Mouse (Mus musculus): ENCODE measurements at regions not wholly inside any gene's neighbourhood (a gene's known extent, or its start where the extent isn't known, plus 50 kb on each side); places are given as distances from the start of the nearest gene placed in this dataset.

DNA sequence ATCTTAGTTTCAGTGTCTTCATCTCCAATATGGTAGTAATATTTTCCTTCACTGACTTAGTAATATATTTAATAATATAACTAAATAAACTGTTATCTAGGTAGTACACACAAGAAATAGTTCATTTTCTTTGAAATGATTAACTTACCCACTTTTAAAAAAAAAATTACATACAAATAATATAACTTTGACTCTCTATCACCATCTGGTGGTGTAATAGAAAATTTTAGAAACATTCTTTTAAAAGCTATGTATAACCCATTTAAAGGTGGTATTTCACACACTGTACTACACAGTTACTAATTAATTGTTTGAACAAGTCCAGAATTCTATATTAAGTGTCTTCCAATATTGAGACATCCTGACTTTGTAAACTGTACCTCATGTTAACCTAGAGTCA lies 53.9 kb upstream of the Olfr266 start:
- ATAC-seq (ENCODE audit: low read depth) = no peak
- Histone ChIP-seq H3K9ac (ENCODE audit: low read depth, low read length) (no peak overlapping the region), H3K4me2 (ENCODE audit: low read depth, low read length) (no peak overlapping the region), H3K27me3 (replicated peaks; ENCODE audit: control insufficient read depth, insufficient read depth, low read length) (no peaks in the 10 kb centered on the region), H3K9me3 (ENCODE audit: control insufficient read depth, low read length) (no peaks in the 10 kb centered on the region), H3K36me3 (ENCODE audit: control insufficient read depth, insufficient read depth, low read length) (no peaks in the 10 kb centered on the region), H3K27ac (replicated peaks; ENCODE audit: low read depth, low read length) (no peak overlapping the region), H3K4me1 (ENCODE audit: control insufficient read depth, insufficient read depth, low read length) (no peaks in the 10 kb centered on the region), H3K4me3 (ENCODE audit: low read depth, low read length) (no peak overlapping the region)
- DNase-seq (ENCODE audit: low spot score) = no peak

DNA sequence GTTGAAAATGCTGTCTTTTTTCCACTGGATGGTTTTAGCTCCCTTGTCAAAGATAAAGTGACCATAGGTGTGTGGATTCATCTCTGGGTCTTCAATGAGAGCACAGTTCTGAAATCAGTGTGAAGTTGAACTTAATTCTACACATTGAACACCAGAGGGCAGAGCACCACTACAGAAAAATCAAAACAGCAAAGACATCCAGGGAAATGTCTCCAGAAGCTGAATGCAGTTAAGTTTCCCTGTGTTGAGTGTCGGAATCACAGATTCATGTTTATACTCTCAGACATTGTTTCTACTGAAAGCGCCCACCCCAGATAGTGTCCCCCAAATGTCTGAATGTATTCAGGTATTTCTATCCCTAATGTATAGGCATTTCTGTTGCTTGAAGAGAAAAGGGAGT lies 77.1 kb upstream of the Olfr266 start:
- Histone ChIP-seq H3K4me3 (ENCODE audit: low read depth, low read length) (no peak overlapping the region), H3K27me3 (replicated peaks; ENCODE audit: control insufficient read depth, insufficient read depth, low read length) (no peaks in the 10 kb centered on the region), H3K9ac (ENCODE audit: low read depth, low read length) (no peak overlapping the region), H3K36me3 (ENCODE audit: control insufficient read depth, insufficient read depth, low read length) (no peaks in the 10 kb centered on the region), H3K9me3 (ENCODE audit: control insufficient read depth, low read length) (no peaks in the 10 kb centered on the region), H3K4me2 (ENCODE audit: low read depth, low read length) (no peak overlapping the region), H3K27ac (replicated peaks; ENCODE audit: low read depth, low read length) (no peak overlapping the region), H3K4me1 (ENCODE audit: control insufficient read depth, insufficient read depth, low read length) (no peaks in the 10 kb centered on the region)
- DNase-seq (ENCODE audit: low spot score) (peak; percentile 61), ATAC-seq (ENCODE audit: low read depth) (no peak)
- WGBS = 23% methylated on average over 2 of the region's 2 CpGs

DNA sequence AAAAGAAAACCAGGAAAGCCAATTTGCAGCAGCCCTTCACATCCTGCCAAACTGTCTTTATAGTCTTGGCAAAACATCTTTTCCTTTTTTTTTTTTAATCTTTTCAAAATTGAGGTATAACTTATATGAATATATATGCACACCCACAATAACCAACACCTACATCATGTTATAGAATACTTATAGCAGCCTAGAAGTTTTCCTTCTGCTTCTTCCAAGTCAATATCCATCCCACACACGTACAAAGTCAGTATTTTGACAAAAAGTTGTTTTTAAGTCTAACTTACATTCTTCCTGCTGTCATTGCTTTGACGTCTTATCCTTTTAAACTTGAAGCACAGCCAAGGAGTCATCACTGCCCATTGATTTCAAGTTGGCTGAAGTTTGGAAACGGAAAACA lies 80.6 kb upstream of the Olfr266 start:
- 68% methylated on average over 3 of the region's 3 CpGs for WGBS
- Histone ChIP-seq H3K27me3 (replicated peaks; ENCODE audit: control insufficient read depth, insufficient read depth, low read length) (no peaks in the 10 kb centered on the region), H3K4me3 (ENCODE audit: low read depth, low read length) (no peak overlapping the region), H3K9me3 (ENCODE audit: control insufficient read depth, low read length) (no peaks in the 10 kb centered on the region), H3K4me1 (ENCODE audit: control insufficient read depth, insufficient read depth, low read length) (no peaks in the 10 kb centered on the region), H3K4me2 (ENCODE audit: low read depth, low read length) (no peak overlapping the region), H3K27ac (replicated peaks; ENCODE audit: low read depth, low read length) (no peak overlapping the region), H3K36me3 (ENCODE audit: control insufficient read depth, insufficient read depth, low read length) (no peaks in the 10 kb centered on the region), H3K9ac (ENCODE audit: low read depth, low read length) (no peak overlapping the region)
- DNase-seq (ENCODE audit: low spot score) (no peak), ATAC-seq (ENCODE audit: low read depth) (no peak)

DNA sequence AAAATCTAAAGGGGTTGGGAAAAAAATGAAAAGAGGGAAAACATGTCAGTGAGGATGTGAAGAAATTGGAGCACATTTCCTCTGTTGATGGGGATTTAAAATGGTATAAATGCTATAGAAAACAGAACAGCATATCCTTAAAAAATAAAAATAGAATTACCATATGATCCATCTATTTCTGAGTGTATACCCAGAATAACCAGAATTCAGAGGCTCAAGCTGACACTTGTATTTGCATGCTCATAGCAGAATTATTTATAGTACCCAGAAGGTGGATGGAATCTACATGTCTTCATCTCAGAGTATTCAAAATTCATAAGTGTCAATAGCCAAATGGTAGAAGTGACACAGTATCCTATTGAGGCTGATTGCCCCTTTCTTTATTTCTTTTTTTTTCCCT lies 99.9 kb upstream of the Kcna3 start:
- H3K27ac ChIP-seq (replicated peaks; ENCODE audit: low read depth, low read length) = no peak overlapping the region
- H3K36me3 ChIP-seq (ENCODE audit: control insufficient read depth, insufficient read depth, low read length) = no peaks in the 10 kb centered on the region
- H3K9me3 ChIP-seq (ENCODE audit: control insufficient read depth, low read length) = peaks cover 14% of the 10 kb centered on the region; the same call in 1 of the 2 replicates
- no peaks in the 10 kb centered on the region for H3K4me1 ChIP-seq (ENCODE audit: control insufficient read depth, insufficient read depth, low read length)
- no peak overlapping the region for H3K4me2 ChIP-seq (ENCODE audit: low read depth, low read length)
- no peak for DNase-seq (ENCODE audit: low spot score)
- H3K27me3 ChIP-seq (replicated peaks; ENCODE audit: control insufficient read depth, insufficient read depth, low read length) = no peaks in the 10 kb centered on the region
- no peak overlapping the region for H3K4me3 ChIP-seq (ENCODE audit: low read depth, low read length)
- ATAC-seq (ENCODE audit: low read depth) = no peak
- no peak overlapping the region for H3K9ac ChIP-seq (ENCODE audit: low read depth, low read length)

DNA sequence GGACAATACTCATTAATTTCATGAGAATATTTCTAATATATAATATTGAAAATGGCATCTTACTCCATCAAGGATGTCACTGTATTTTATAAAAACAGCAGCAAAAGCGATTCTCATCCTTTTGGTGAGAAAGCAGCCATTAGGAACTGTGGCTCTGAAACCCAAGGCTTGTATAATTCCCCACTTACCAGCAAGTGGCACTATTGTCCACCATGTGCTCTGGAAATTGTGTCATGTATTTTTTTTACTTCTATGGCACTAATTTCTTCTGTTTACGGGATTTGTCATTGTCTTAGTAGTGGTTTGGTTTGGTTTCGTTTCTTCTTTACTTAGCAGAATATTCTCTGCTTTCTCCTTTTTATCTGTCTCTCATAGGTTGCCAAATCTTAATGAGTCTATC lies 95.9 kb upstream of the Kcna3 start:
- Histone ChIP-seq H3K27ac (replicated peaks; ENCODE audit: low read depth, low read length) (no peak overlapping the region), H3K4me3 (ENCODE audit: low read depth, low read length) (no peak overlapping the region), H3K4me2 (ENCODE audit: low read depth, low read length) (no peak overlapping the region), H3K9ac (ENCODE audit: low read depth, low read length) (no peak overlapping the region), H3K36me3 (ENCODE audit: control insufficient read depth, insufficient read depth, low read length) (no peaks in the 10 kb centered on the region), H3K9me3 (ENCODE audit: control insufficient read depth, low read length) (0 out of 2 replicates have a peak, but pooled peaks cover 3% of the 10 kb centered on the region), H3K27me3 (replicated peaks; ENCODE audit: control insufficient read depth, insufficient read depth, low read length) (no peaks in the 10 kb centered on the region), H3K4me1 (ENCODE audit: control insufficient read depth, insufficient read depth, low read length) (no peaks in the 10 kb centered on the region)
- DNase-seq (ENCODE audit: low spot score) (peak; percentile 6), ATAC-seq (ENCODE audit: low read depth) (no peak)
- WGBS = 63% methylated on average over 3 of the region's 3 CpGs

DNA sequence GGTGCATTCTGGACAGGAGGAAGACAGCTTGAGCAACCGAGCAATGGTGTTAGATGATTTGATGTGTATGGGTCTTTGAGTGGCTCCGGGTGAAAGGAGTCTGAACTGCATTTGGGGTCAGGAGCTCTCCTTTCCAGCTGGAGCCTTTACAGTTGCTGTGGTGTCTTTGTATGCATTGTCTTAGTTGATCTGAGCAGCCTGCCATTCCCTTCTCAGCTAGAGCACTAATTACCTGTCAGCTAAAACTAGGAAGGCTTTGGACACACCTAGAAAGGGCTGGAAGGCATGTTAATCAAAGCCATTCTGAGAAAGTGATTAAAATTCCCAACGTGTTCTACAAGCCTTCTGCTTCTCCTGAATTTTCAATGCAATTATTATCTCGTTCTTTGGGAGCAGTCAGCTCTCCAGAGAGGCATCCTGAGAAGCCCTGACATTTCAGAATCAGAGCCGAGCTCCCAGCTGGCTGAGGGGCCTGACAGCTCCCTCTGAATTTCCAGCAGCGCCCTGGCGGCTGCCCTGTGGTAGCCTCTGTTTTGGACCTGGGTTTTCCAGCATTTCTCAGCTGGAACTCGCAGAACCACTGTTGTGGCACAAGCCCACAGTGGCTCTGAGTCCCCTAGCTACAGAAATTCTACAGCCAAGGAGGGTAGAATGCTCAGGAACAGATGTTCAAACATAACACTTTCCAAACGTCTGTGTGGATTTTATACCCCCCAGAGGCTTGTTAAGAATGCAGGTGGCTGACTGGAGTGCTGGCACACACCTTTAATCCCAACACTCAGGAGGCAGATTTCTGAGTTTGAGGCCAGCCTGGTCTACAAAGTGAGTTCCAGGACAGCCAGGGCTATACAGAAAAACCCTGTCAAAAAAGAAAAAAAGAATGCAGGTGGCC lies 80.2 kb upstream of the Kcna3 start:
- no peaks in the 10 kb centered on the region for H3K4me1 ChIP-seq (ENCODE audit: control insufficient read depth, insufficient read depth, low read length)
- H3K36me3 ChIP-seq (ENCODE audit: control insufficient read depth, insufficient read depth, low read length) = no peaks in the 10 kb centered on the region
- 7% methylated on average over 9 of the region's 9 CpGs for WGBS
- H3K4me2 ChIP-seq (ENCODE audit: low read depth, low read length) = no peak overlapping the region
- H3K27me3 ChIP-seq (replicated peaks; ENCODE audit: control insufficient read depth, insufficient read depth, low read length) = no peaks in the 10 kb centered on the region
- no peak overlapping the region for H3K9ac ChIP-seq (ENCODE audit: low read depth, low read length)
- no peak for ATAC-seq (ENCODE audit: low read depth)
- no peaks in the 10 kb centered on the region for H3K9me3 ChIP-seq (ENCODE audit: control insufficient read depth, low read length)
- H3K27ac ChIP-seq (replicated peaks; ENCODE audit: low read depth, low read length) = no peak overlapping the region
- H3K4me3 ChIP-seq (ENCODE audit: low read depth, low read length) = no peak overlapping the region
- peak; percentile 3 for DNase-seq (ENCODE audit: low spot score)

DNA sequence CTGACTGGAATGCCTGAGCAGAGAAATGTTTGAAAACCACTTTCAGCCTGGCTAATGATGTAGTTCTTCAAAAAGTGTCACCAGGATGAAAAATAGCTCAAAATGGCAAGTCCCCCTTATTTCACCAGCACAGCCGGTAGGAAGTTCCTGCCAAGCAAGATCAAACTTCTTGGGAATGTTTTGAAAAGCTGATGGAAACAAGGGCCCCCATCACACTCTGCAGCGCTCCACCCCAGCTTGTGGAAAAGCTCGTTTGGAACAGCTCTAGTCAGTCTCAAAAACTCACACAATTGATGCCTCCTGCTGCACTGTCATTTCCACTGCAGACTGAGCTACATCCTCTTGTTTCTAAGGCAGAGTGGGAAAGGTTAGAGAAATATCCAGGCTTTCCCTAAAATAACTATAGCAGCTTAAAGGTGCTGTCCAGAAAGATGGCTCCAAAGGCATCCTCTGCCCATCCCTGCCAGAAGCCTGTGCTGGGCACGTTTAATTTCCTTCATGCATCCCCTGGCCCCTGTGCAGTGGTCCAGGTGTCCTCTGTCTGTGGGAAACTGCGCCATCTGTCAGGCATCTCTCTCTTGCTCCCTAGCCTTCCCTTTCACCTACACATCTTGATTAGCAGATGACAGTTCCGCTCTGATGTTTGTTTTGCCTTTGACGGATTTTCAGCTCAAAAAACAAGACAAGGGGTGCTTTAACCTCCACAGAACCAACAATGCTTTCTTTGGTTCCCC lies 78.6 kb upstream of the Kcna3 start:
- H3K9me3 ChIP-seq (ENCODE audit: control insufficient read depth, low read length) = no peaks in the 10 kb centered on the region
- H3K27ac ChIP-seq (replicated peaks; ENCODE audit: low read depth, low read length) = no peak overlapping the region
- 42% methylated on average over 7 of the region's 7 CpGs for WGBS
- H3K27me3 ChIP-seq (replicated peaks; ENCODE audit: control insufficient read depth, insufficient read depth, low read length) = no peaks in the 10 kb centered on the region
- no peak overlapping the region for H3K9ac ChIP-seq (ENCODE audit: low read depth, low read length)
- no peaks in the 10 kb centered on the region for H3K36me3 ChIP-seq (ENCODE audit: control insufficient read depth, insufficient read depth, low read length)
- ATAC-seq (ENCODE audit: low read depth) (no peak), DNase-seq (ENCODE audit: low spot score) (no peak)
- H3K4me1 ChIP-seq (ENCODE audit: control insufficient read depth, insufficient read depth, low read length) = no peaks in the 10 kb centered on the region
- H3K4me3 ChIP-seq (ENCODE audit: low read depth, low read length) = no peak overlapping the region
- H3K4me2 ChIP-seq (ENCODE audit: low read depth, low read length) = no peak overlapping the region

DNA sequence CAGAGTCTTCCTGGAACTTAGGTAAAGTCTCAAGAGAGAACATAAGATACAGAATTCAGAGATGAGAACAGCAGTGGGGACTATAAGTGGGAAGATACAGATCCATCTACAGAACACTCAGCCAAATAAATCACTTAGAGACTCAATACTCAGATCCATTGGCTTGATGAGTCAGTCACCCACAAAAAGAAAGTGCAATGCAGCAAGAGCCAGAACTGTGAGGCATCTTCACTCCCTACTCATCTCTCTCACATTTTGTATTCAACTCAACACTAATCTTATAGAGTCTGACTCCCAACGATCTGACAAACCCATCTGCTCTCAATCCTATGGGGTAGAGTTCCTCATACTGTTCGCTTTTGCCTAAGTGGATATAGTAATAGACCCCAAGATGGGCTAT lies 77.8 kb upstream of the Kcna3 start:
- Histone ChIP-seq H3K27ac (replicated peaks; ENCODE audit: low read depth, low read length) (no peak overlapping the region), H3K36me3 (ENCODE audit: control insufficient read depth, insufficient read depth, low read length) (no peaks in the 10 kb centered on the region), H3K9ac (ENCODE audit: low read depth, low read length) (no peak overlapping the region), H3K27me3 (replicated peaks; ENCODE audit: control insufficient read depth, insufficient read depth, low read length) (no peaks in the 10 kb centered on the region), H3K4me3 (ENCODE audit: low read depth, low read length) (no peak overlapping the region), H3K4me1 (ENCODE audit: control insufficient read depth, insufficient read depth, low read length) (no peaks in the 10 kb centered on the region), H3K4me2 (ENCODE audit: low read depth, low read length) (no peak overlapping the region), H3K9me3 (ENCODE audit: control insufficient read depth, low read length) (no peaks in the 10 kb centered on the region)
- ATAC-seq (ENCODE audit: low read depth) (no peak), DNase-seq (ENCODE audit: low spot score) (no peak)
- 82% methylated on average over 2 of the region's 2 CpGs for WGBS

DNA sequence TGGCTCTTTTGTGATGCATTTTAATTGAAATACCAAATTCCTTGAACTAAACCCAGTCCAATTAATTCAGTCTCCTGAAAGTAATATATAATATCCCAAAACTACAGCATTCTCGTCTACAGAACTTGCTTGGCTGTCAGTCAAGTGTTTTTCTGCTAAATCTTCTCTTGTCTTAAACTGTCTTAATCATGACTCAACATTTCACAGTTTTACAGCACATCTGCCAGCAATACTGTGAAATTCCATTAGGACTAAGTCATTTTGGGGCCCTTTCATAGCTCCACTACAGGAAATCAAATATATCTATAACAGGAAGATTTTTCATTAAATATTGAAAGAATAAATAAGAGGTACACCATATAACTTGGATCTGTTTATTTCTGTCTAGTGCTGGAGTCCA lies 75.4 kb upstream of the Kcna3 start:
- Histone ChIP-seq H3K4me2 (ENCODE audit: low read depth, low read length) (no peak overlapping the region), H3K36me3 (ENCODE audit: control insufficient read depth, insufficient read depth, low read length) (no peaks in the 10 kb centered on the region), H3K27ac (replicated peaks; ENCODE audit: low read depth, low read length) (no peak overlapping the region), H3K9me3 (ENCODE audit: control insufficient read depth, low read length) (no peaks in the 10 kb centered on the region), H3K4me1 (ENCODE audit: control insufficient read depth, insufficient read depth, low read length) (no peaks in the 10 kb centered on the region), H3K9ac (ENCODE audit: low read depth, low read length) (no peak overlapping the region), H3K4me3 (ENCODE audit: low read depth, low read length) (no peak overlapping the region), H3K27me3 (replicated peaks; ENCODE audit: control insufficient read depth, insufficient read depth, low read length) (no peaks in the 10 kb centered on the region)
- ATAC-seq (ENCODE audit: low read depth) (no peak), DNase-seq (ENCODE audit: low spot score) (no peak)
- WGBS = 48% methylated on average over 1 of the region's 1 CpGs

Measured in embryonic facial prominence, embryonic 14.5 days (tissue).